Mouse (Mus musculus) kidney, adult 2 months (tissue): Measurements from ENCODE around the gene Kif5c. TPM values are rescaled to one million over a fixed set of nuclear protein-coding genes. Genes with fewer than 3 reads are reported as not detected.

ENCODE experiments used
- DNase-seq: peaks from one replicate; pipeline ENCODE4 v3.0.0; 2021
- H3K27ac ChIP-seq: fragments of 200-500 bp; 2 replicates; pipeline ENCODE4 v1.5.1; 2012; ENCODE audit warnings: low read depth, low read length, control low read depth, inconsistent platforms; ENCODE audit not compliant: insufficient read depth
- H3K27me3 ChIP-seq: fragments of 200-500 bp; replicated peaks from 2 replicates; pipeline ENCODE4 v1.6.1; 2012; ENCODE audit warnings: mild to moderate bottlenecking, moderate library complexity, low read length, inconsistent platforms; ENCODE audit not compliant: control insufficient read depth, insufficient read depth
- H3K36me3 ChIP-seq: fragments of 200-500 bp; 2 replicates; pipeline ENCODE4 v1.6.1; 2012; ENCODE audit warnings: mild to moderate bottlenecking, moderate library complexity, low read length, inconsistent platforms; ENCODE audit not compliant: control insufficient read depth, insufficient read depth
- H3K4me1 ChIP-seq: fragments of 200-500 bp; 2 replicates; pipeline ENCODE4 v1.6.1; 2011; ENCODE audit warnings: low read length; ENCODE audit not compliant: control insufficient read depth, insufficient read depth
- H3K4me3 ChIP-seq: fragments of 200-500 bp; 2 replicates; pipeline ENCODE4 v1.5.1; 2011; ENCODE audit warnings: mild to moderate bottlenecking, low read depth, low read length, control low read depth; ENCODE audit not compliant: insufficient read depth
- CTCF ChIP-seq: fragments of 200-500 bp; conservative IDR thresholded peaks from 2 replicates; pipeline ENCODE4 v1.5.1; 2011; ENCODE audit warnings: low read depth, mild to moderate bottlenecking, control low read depth, low read length, moderate library complexity, mixed read lengths; ENCODE audit not compliant: insufficient read depth, insufficient read length
- POLR2A ChIP-seq: fragments of 200-500 bp; IDR thresholded peaks from one replicate; pipeline ENCODE4 v1.6.1; 2011; ENCODE audit warnings: low read depth, low read length, control low read depth
- WGBS: fragments of 180-500 bp; shearing (Covaris S2); methylation state at CpG from one replicate; pipeline ENCODE4 v1.1.7; 2018; 5-methylcytosine and 5-hydroxymethylcytosine counted together
- polyA plus RNA-seq: library from polyadenylated mRNA; depleted of rRNA; stranded (reverse); fragments of >200 nt; gene quantifications from 2 replicates; pipeline ENCODE4 v1.2.3, GENCODE M21; 2012

Gene Kif5c
- polyA plus RNA-seq, 1 experiment, result 0.58 TPM

DNA sequence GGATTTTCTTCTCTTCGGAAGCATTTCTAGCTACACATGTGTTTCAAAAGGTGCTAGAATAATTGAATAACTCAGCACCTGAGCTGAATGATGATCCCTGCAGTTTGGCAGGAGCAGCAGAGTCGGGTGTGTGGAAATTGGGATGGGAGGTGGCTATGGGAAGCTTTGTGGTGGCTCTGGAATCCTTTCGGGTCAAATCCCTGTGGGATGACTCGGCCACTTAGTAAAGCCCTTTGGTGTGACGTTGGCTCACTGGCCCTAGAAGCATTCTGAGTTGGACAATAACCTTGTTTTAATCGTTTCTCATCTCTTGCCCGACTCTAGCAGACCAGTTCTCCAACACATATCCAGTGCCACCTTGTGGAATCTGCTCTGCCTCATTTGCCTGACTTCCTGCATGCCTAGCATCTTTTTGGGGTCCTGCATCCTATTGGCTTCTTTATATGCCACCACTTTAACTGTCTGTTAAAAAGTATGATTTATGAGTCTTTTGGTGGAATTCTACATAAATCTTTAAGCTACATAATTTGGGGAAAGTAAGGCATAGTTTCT is 93.3 kb downstream of the Kif5c start:
- TF ChIP-seq CTCF (0 out of 2 replicates have a peak, but pooled peaks have one; percentile 13), POLR2A (no peak)
- Histone ChIP-seq H3K27me3 (no peaks in the 10 kb centered on the region), H3K4me1 (no peaks in the 10 kb centered on the region), H3K27ac (no peak overlapping the region), H3K4me3 (no peak overlapping the region), H3K36me3 (no peaks in the 10 kb centered on the region)
- DNase-seq, result no peak
- 44% methylated on average over 7 of the region's 7 CpGs for WGBS

DNA sequence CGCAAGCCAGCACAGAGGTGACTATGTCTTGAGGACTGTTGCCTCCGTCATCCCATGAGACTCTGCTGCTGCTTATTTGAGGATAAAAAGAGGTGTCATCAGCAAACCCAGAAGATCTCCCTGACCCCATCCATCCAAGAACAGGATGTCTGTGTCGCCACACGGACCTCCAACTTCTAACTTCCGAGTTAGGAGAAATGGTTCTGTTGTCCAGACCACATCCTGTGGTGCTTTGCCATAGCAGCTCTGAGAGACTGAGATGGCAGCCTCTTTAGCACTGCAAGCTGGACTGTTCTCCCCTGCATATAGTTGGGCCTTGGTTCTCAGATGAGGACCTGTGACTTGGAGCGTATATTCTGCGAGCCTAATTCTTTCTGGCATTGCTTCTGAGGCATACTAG is 97.4 kb downstream of the Kif5c start:
- H3K4me1 ChIP-seq, result no peaks in the 10 kb centered on the region
- no peak for DNase-seq
- no peak overlapping the region for H3K4me3 ChIP-seq
- no peaks in the 10 kb centered on the region for H3K36me3 ChIP-seq
- H3K27me3 ChIP-seq, result no peaks in the 10 kb centered on the region
- no peak overlapping the region for H3K27ac ChIP-seq
- TF ChIP-seq POLR2A (no peak), CTCF (no peak)
- 93% methylated on average over 7 of the region's 7 CpGs for WGBS

DNA sequence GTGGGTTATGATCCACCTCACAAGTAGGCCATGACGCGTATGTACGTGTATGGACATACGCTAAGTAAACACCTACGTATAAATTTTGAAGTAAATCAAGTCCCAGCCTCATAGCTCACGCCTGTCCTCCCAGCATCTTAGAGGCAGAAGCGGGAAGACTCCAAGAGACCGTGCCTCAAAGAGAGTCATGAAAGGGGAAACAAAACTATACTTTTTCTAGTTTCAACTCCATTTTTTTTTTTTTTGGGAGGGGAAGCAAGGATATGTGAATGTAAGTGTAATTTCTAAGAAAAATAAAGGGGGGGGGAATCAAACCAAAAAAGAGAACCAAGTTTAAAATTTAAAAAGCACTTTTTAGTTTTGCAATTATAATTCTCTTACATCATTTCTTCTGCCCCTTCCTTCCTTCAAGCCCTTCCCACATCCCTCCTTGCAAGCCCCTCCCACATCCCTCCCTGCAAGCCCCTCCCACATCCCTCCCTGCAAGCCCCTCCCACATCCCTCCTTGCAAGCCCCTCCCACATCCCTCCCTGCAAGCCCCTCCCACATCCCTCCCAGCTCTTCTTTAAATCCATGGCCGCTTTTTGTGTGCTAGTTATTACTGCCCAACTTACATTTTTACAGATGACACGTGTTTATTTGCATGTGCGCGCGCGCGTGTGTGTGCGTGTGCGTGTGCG is 98.5 kb downstream of the Kif5c start:
- Histone ChIP-seq H3K36me3 (no peaks in the 10 kb centered on the region), H3K4me3 (no peak overlapping the region), H3K27me3 (no peaks in the 10 kb centered on the region), H3K4me1 (no peaks in the 10 kb centered on the region), H3K27ac (no peak overlapping the region)
- WGBS, result 94% methylated on average over 18 of the region's 18 CpGs
- no peak for DNase-seq
- TF ChIP-seq POLR2A (no peak), CTCF (no peak)

DNA sequence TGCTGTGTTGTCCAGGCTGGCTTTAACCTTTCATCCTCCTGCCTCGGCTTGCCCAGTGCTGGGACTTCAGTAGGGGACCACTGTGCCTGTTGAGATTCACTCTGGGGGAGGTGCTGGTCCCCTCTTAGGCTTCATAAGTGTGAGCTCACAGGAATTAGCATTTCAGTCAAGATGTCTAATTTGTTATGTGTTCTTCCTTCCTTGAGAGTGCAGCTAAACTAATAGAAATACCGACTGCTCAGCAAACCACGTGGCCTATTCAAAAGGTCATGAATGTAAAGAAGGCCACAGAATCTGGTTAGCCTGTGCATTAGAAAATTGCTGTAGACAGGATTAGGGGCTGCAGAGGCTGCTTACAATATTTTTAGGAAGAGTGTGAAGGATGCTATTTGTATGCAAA is 99.4 kb downstream of the Kif5c start:
- TF ChIP-seq POLR2A (no peak), CTCF (no peak)
- H3K27ac ChIP-seq, result no peak overlapping the region
- H3K36me3 ChIP-seq, result no peaks in the 10 kb centered on the region
- no peak for DNase-seq
- H3K4me1 ChIP-seq, result no peaks in the 10 kb centered on the region
- H3K4me3 ChIP-seq, result no peak overlapping the region
- no peaks in the 10 kb centered on the region for H3K27me3 ChIP-seq
- 47% methylated on average over 3 of the region's 3 CpGs for WGBS

DNA sequence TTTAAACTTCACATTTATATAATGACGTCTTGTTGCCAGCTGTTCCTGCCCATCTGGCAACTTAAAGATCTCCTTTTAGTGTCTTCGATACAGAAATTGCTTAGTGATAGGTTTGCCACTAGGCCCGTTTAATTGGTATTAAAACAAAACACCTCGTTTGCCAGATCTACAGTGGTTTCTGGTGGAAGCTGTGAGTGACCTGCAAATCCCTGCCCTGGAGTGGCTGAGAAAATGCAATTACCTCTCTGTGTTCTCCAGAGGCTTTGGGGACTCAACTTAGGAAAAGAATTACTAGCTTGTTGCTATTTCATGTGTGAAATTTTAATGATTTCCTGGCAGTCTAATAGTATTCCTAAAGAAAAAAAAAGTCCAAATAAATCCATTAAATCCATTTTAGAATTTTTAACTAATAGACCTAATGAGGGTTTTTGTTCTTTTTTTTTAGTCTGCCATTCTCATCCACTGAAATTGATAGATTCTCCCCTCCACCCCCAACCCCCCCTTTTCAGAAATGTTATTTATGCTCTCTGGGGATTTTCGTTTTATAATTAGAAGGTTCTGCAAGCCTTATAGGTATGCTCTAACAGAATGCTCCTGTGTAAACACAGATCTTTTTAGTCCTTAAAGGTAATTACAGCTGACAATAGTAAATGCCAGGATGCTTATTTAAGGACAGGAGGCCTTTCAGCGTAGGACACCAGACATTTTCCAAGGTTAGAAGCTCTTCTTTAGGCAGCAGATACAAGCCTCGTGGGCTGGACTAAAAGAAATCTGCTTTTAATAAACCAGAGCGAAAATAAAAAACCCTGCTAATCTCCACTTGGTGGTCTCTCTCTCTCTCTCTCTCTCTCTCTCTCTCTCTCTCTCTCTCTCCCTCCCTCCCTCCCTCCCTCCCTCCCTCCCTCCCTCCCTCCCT is 100.1 kb downstream of the Kif5c start:
- TF ChIP-seq CTCF (no peak), POLR2A (no peak)
- DNase-seq, result no peak
- 64% methylated on average over 8 of the region's 8 CpGs for WGBS
- no peak overlapping the region for H3K4me3 ChIP-seq
- no peaks in the 10 kb centered on the region for H3K27me3 ChIP-seq
- no peaks in the 10 kb centered on the region for H3K36me3 ChIP-seq
- H3K4me1 ChIP-seq, result no peaks in the 10 kb centered on the region
- no peak overlapping the region for H3K27ac ChIP-seq

DNA sequence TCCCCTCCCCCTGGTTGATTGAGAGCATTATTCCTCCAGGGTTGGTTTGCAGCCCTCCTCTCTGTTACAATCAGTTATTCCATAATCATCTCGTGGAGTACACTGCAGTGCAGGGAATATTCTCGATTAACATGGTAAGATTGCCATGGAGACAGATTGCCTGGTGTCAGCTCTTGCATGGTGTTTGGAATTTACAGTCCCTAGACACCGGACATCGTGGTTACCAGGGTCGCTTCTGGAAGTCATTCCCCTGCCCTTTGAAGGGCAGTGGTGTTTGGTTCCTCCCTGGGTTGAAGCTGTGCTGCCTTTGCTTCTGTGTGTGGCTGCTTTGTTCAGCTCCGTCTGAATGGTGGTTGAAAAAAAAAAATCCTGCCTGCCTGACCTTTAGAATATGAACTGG is 100.8 kb downstream of the Kif5c start:
- Histone ChIP-seq H3K27me3 (no peaks in the 10 kb centered on the region), H3K4me3 (no peak overlapping the region), H3K27ac (no peak overlapping the region), H3K36me3 (no peaks in the 10 kb centered on the region), H3K4me1 (no peaks in the 10 kb centered on the region)
- no peak for TF ChIP-seq CTCF
- no peak for TF ChIP-seq POLR2A
- 12% methylated on average over 6 of the region's 6 CpGs for WGBS
- DNase-seq, result no peak

DNA sequence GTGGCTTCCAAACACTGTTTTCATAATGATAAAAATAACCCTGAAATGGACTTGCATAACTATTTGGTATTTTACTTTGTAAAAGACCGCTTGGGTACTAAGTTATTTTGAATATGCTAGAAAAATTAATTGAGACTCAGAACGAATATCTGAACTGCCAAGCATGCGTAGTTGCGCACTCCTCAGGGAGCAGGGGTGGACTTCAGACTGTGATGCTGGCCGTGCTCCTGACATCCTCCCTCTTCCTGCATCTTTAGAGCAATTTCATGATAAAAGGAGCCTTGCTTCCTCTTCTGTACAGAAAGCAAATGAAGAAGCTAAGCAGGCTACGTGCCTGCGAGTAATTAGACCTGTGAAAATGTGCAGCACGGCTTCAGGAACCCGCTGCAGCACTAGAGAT is 101.2 kb downstream of the Kif5c start:
- 37% methylated on average over 9 of the region's 9 CpGs for WGBS
- TF ChIP-seq POLR2A (no peak), CTCF (no peak)
- no peak overlapping the region for H3K27ac ChIP-seq
- no peak overlapping the region for H3K4me3 ChIP-seq
- H3K27me3 ChIP-seq, result no peaks in the 10 kb centered on the region
- DNase-seq, result peak; percentile 21
- H3K4me1 ChIP-seq, result no peaks in the 10 kb centered on the region
- H3K36me3 ChIP-seq, result no peaks in the 10 kb centered on the region
